Mouse (Mus musculus): Measurements from ENCODE around the gene Atp8b2. TPM values are rescaled to one million over a fixed set of nuclear protein-coding genes. Genes with fewer than 3 reads are reported as not detected.

The Atp8b2 gene
- total RNA-seq (2014; fragmentation: Nextera tagmentation) = not detected in 2 replicates
- 0.35 and 0.66 TPM in 2 replicates for total RNA-seq (2017)
- 0.02 and 0.04 TPM in 2 replicates for polyA plus RNA-seq (2012)

GRCm38 (mm10) chr3:89963221-89963763, at the start of gene Atp8b2:
Gene Atp8b2 (minus strand): TSS chr3:89963508.
- no peak for ATAC-seq (ENCODE audit: extremely low read depth, insufficient number of reproducible peaks, low FRiP score, poor library complexity, severe bottlenecking)
- DNase-seq (ENCODE audit: low spot score) = no peak
- no peak for TF ChIP-seq POLR2AphosphoS5 (IDR thresholded peaks at IDR 0.05; ENCODE audit: insufficient replicate concordance, low read depth, low read length)
- TF ChIP-seq GATA2 (IDR thresholded peaks at IDR 0.05; ENCODE audit: borderline replicate concordance, low read depth, low read length) = no peak
- no peak for TF ChIP-seq TAL1 (conservative IDR thresholded peaks at IDR 0.05; ENCODE audit: low read depth, low read length)
- no peak for TF ChIP-seq CTCF (IDR thresholded peaks at IDR 0.05; ENCODE audit: low read depth, low read length)
- no peak for TF ChIP-seq GATA1 (IDR thresholded peaks at IDR 0.05; ENCODE audit: borderline replicate concordance, low read length)
- Histone ChIP-seq H3K4me3 (ENCODE audit: low read depth, low read length) (no peak within 1 kb of the TSS), H3K4me1 (ENCODE audit: insufficient read depth, low read depth, low read length) (no peaks in the 10 kb centered on the region; the same call in 1 of the 2 replicates), H3K27me3 (ENCODE audit: insufficient read depth, low read length) (peaks cover 50% of the 10 kb centered on the region), H3K36me3 (replicated peaks) (no peaks in the 10 kb centered on the region), H3K9me3 (replicated peaks) (no peaks in the 10 kb centered on the region)

DNA sequence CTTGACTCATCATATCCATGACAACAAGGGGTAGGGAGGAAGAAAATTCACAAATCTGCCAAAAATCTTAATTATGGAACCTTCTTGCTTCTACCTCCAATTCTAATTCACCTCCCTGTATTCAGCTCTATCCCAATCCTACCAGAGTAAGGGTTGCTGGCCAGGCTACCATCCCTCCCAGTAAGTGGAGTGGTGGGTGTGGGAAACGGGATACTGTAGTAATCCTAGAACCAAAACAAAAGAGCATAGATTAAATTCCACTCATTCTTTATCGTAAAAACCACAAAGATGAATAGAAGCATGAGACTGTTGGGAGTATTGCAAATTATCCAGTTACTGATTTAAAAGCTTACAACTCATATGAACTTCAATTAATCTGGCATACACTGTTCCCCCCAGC, 47.0 kb upstream of the Atp8b2 start:
- H3K4me1 ChIP-seq (ENCODE audit: insufficient read depth, low read depth, low read length) = no peaks in the 10 kb centered on the region; the same call in 1 of the 2 replicates
- ATAC-seq (ENCODE audit: extremely low read depth, insufficient number of reproducible peaks, low FRiP score, poor library complexity, severe bottlenecking) (no peak), DNase-seq (ENCODE audit: low spot score) (no peak)
- TF ChIP-seq CTCF (IDR thresholded peaks at IDR 0.05; ENCODE audit: low read depth, low read length) (no peak), GATA1 (IDR thresholded peaks at IDR 0.05; ENCODE audit: borderline replicate concordance, low read length) (no peak)
- H3K27me3 ChIP-seq (ENCODE audit: insufficient read depth, low read length) = no peaks in the 10 kb centered on the region
- no peak overlapping the region for H3K4me3 ChIP-seq (ENCODE audit: low read depth, low read length)
- H3K9me3 ChIP-seq (replicated peaks) = no peaks in the 10 kb centered on the region
- H3K36me3 ChIP-seq (replicated peaks) = peaks cover 96% of the 10 kb centered on the region

DNA sequence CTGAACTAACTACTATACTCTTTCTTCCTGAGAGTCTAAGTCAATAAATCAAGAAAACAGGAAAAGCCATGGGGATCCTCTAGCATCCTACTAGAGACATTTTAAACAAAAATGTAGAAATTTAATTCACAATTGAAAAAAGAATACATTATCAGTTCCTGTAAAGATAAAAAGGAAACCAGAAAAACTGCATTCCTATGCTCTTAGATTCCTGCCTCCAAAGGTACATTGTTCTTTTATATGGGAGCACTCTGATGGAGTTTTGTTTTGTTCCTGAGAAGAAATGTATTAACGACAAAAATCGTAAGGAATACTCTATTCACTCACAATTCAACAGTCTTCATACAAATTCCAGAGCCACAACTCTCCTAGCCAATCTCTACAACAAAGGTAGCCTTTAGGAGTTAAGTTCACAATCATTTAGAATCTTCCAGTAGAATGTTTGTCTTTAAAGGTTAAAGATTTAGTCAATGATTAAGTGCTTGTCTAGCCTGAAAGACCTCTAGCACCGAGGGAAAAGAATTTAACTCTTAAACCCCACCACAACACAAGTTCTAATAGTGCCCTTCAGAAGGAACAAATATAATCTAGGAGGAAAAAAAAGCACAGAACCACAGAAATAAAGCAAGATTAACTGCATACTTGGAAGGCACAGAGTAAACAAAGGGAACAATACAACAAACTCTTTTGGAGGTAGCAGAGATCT, 40.9 kb upstream of the Atp8b2 start:
- TF ChIP-seq TAL1 (conservative IDR thresholded peaks at IDR 0.05; ENCODE audit: low read depth, low read length) (no peak), POLR2AphosphoS5 (IDR thresholded peaks at IDR 0.05; ENCODE audit: insufficient replicate concordance, low read depth, low read length) (no peak), GATA1 (IDR thresholded peaks at IDR 0.05; ENCODE audit: borderline replicate concordance, low read length) (no peak), GATA2 (IDR thresholded peaks at IDR 0.05; ENCODE audit: borderline replicate concordance, low read depth, low read length) (no peak), CTCF (IDR thresholded peaks at IDR 0.05; ENCODE audit: low read depth, low read length) (no peak)
- H3K27me3 ChIP-seq (ENCODE audit: insufficient read depth, low read length) = no peaks in the 10 kb centered on the region
- ATAC-seq (ENCODE audit: extremely low read depth, insufficient number of reproducible peaks, low FRiP score, poor library complexity, severe bottlenecking) (no peak), DNase-seq (ENCODE audit: low spot score) (no peak)
- H3K36me3 ChIP-seq (replicated peaks) = peaks cover 86% of the 10 kb centered on the region
- H3K4me3 ChIP-seq (ENCODE audit: low read depth, low read length) = no peak overlapping the region
- peaks cover 6% of the 10 kb centered on the region for H3K4me1 ChIP-seq (ENCODE audit: insufficient read depth, low read depth, low read length)
- no peaks in the 10 kb centered on the region for H3K9me3 ChIP-seq (replicated peaks)

- H3K4me3 ChIP-seq (ENCODE audit: low read depth, low read length) = no peak overlapping the region
- H3K27me3 ChIP-seq (ENCODE audit: insufficient read depth, low read length) = no peaks in the 10 kb centered on the region
- no peak for TF ChIP-seq TAL1 (conservative IDR thresholded peaks at IDR 0.05; ENCODE audit: low read depth, low read length)
- TF ChIP-seq GATA2 (IDR thresholded peaks at IDR 0.05; ENCODE audit: borderline replicate concordance, low read depth, low read length) = no peak
- TF ChIP-seq CTCF (IDR thresholded peaks at IDR 0.05; ENCODE audit: low read depth, low read length) = no peak
- no peak for TF ChIP-seq POLR2AphosphoS5 (IDR thresholded peaks at IDR 0.05; ENCODE audit: insufficient replicate concordance, low read depth, low read length)
- TF ChIP-seq GATA1 (IDR thresholded peaks at IDR 0.05; ENCODE audit: borderline replicate concordance, low read length) = no peak
- DNase-seq (ENCODE audit: low spot score) (no peak), ATAC-seq (ENCODE audit: extremely low read depth, insufficient number of reproducible peaks, low FRiP score, poor library complexity, severe bottlenecking) (no peak)
- H3K36me3 ChIP-seq (replicated peaks) = peaks cover 70% of the 10 kb centered on the region
- H3K9me3 ChIP-seq (replicated peaks) = no peaks in the 10 kb centered on the region
- H3K4me1 ChIP-seq (ENCODE audit: insufficient read depth, low read depth, low read length) = peaks cover 20% of the 10 kb centered on the region
Observed at GRCm38 (mm10) chr3:89999830-90000229, 36.5 kb upstream of the Atp8b2 start.

- no peak for DNase-seq (ENCODE audit: low spot score)
- no peak for ATAC-seq (ENCODE audit: extremely low read depth, insufficient number of reproducible peaks, low FRiP score, poor library complexity, severe bottlenecking)
- peaks cover 68% of the 10 kb centered on the region for H3K36me3 ChIP-seq (replicated peaks)
- no peak for TF ChIP-seq CTCF (IDR thresholded peaks at IDR 0.05; ENCODE audit: low read depth, low read length)
- TF ChIP-seq GATA2 (IDR thresholded peaks at IDR 0.05; ENCODE audit: borderline replicate concordance, low read depth, low read length) = no peak
- no peak for TF ChIP-seq TAL1 (conservative IDR thresholded peaks at IDR 0.05; ENCODE audit: low read depth, low read length)
- TF ChIP-seq GATA1 (IDR thresholded peaks at IDR 0.05; ENCODE audit: borderline replicate concordance, low read length) = no peak
- TF ChIP-seq POLR2AphosphoS5 (IDR thresholded peaks at IDR 0.05; ENCODE audit: insufficient replicate concordance, low read depth, low read length) = no peak
- peaks cover 20% of the 10 kb centered on the region for H3K4me1 ChIP-seq (ENCODE audit: insufficient read depth, low read depth, low read length)
- no peaks in the 10 kb centered on the region for H3K9me3 ChIP-seq (replicated peaks)
- H3K4me3 ChIP-seq (ENCODE audit: low read depth, low read length) = peak overlapping the region; percentile 74
- no peaks in the 10 kb centered on the region for H3K27me3 ChIP-seq (ENCODE audit: insufficient read depth, low read length)
Observed at GRCm38 (mm10) chr3:89999090-89999489, 35.8 kb upstream of the Atp8b2 start.

DNA sequence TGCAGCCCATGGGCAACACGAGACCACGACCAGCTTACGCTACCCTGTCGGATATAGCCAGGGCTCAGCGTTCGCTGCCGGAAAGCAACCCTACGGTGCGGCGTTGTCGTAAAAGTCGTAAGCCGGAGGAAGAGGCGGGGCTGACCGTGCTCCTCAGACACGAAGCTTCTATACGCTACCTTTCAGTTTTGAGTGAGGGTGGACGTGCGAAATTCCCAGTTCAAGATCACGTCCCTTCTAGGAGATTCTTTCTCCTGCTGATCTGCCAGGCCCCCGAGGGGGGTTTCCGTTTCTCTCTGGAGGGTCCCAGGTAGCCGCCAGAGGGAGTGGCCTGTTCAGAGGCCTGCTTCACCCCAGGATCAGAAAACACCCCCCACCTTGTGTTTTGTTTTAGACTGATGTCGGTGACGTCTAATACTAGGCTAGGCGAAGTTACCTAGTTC, 35.3 kb upstream of the Atp8b2 start, which contains the start of gene Hax1:
TSS of gene Hax1 (minus strand) at position 169 of the 443 bp plus-strand sequence.
- ATAC-seq (ENCODE audit: extremely low read depth, insufficient number of reproducible peaks, low FRiP score, poor library complexity, severe bottlenecking) = peak; percentile 70
- Histone ChIP-seq H3K4me3 (ENCODE audit: low read depth, low read length) (peak within 1 kb of the TSS; percentile 74), H3K4me1 (ENCODE audit: insufficient read depth, low read depth, low read length) (peaks cover 20% of the 10 kb centered on the region), H3K9me3 (replicated peaks) (no peaks in the 10 kb centered on the region), H3K36me3 (replicated peaks) (peaks cover 71% of the 10 kb centered on the region), H3K27me3 (ENCODE audit: insufficient read depth, low read length) (no peaks in the 10 kb centered on the region)
- TF ChIP-seq POLR2AphosphoS5 (IDR thresholded peaks at IDR 0.05; ENCODE audit: insufficient replicate concordance, low read depth, low read length) (no peak), GATA2 (IDR thresholded peaks at IDR 0.05; ENCODE audit: borderline replicate concordance, low read depth, low read length) (no peak), GATA1 (IDR thresholded peaks at IDR 0.05; ENCODE audit: borderline replicate concordance, low read length) (no peak), CTCF (IDR thresholded peaks at IDR 0.05; ENCODE audit: low read depth, low read length) (no peak), TAL1 (conservative IDR thresholded peaks at IDR 0.05; ENCODE audit: low read depth, low read length) (no peak)
- DNase-seq (ENCODE audit: low spot score) = peak; percentile 56

Data from G1E (cell line).